Mouse (Mus musculus): Measurements from ENCODE around the gene Lrp1. TPM values are rescaled to one million over a fixed set of nuclear protein-coding genes. Genes with fewer than 3 reads are reported as not detected.

Gene Lrp1
- polyA plus RNA-seq, 1 experiment, result 99.2 TPM

DNA sequence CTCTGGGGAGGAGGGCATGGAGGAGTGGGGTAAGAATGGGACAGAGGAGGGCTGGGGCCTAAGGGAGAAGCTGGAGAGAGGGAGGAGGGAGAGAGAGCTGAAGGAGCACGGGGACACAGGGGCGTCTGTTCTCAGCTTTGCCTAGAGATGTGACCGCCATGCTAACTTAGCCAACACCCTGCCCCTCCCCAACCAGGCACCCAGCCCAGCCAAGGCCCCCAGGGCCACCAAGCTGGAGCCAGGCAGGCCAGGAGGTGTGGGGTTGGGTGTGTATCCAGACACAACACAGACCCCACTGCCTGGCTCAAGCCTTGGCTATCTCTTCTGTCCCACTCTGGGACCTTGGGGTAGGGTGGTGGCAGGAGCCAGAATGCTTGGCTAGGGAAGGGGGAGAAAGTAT lies 5.4 kb downstream of the Lrp1 start:
- DNase-seq (ENCODE audit: low read depth), result no peak

DNA sequence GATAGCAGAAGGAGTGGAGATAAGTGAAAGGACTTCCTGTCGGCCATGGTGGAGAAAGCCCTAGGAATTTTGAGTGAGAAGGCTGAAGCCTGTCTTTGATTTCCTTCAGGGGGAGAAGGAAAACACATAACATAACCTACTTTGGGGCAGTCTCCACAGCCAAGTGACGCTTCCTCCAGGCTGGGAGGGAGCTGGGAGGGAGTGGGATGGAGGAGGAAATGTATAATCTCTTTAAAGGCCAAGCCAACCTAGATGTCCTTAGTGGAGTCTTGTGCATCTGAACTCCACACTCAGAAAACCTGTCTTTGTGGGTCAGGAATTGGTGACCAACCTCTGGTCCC lies 5.9 kb downstream of the Lrp1 start:
- DNase-seq (ENCODE audit: low read depth), result no peak

GRCm38 (mm10) chr10:127614236-127615033 lies 6.5 kb downstream of the Lrp1 start:
- no peak for DNase-seq (ENCODE audit: low read depth)

DNA sequence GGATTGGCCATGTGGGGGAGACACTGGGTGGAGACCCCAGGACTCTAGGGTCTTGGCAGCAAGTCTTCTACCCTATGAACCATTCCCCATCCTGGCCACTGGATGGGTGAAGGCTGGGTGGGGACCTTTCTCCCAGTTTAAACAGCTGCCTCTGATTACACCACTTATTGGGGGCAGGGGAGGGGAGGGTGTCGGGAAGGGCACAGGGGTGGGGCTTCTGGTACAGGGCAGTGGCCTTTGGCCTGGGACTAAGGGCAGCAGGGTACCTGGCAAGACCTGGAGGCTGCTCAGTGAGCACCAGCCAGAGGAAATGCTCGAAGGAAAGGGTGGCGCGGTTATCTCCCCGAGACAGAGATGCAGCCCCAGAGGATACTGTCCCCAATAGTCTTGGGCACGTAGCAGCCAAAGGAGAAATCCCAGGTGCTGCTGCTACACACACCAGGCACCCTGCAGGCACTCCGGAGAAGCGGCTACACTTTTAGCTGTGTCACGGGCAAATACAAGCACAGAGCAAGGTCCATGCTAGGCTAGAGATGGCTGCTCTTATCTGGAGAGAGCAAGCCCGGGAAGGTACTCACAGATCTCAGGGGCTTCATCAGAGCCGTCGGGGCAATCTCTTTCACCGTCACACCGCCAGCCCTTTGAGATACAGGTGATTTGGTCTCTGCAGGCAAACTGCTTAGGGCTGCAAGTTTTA lies 8.7 kb downstream of the Lrp1 start:
- DNase-seq (ENCODE audit: low read depth), result no peak

DNA sequence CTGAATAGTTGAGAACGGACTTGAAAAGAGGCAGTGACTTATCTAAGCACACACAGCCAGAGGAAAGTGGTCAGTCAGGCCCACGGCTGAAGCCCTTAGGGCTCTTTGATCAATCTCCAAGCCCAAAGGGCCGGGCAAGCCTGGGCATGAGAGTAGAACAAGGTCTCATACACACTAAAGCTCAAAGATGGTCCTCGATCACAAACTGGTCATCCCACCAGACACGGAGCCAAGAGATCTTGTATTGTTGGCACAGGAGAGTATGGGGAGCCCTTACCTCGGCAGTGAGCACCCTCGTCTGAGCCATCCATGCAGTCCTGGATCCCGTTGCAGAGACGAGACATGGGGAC lies 10.9 kb downstream of the Lrp1 start:
- no peak for DNase-seq (ENCODE audit: low read depth)

- no peak for DNase-seq (ENCODE audit: low read depth)
Observed at GRCm38 (mm10) chr10:127609415-127610065, 11.4 kb downstream of the Lrp1 start.

- DNase-seq (ENCODE audit: low read depth), result no peak
Observed at GRCm38 (mm10) chr10:127607059-127607458, 13.9 kb downstream of the Lrp1 start.

GRCm38 (mm10) chr10:127605756-127606155 lies 15.2 kb downstream of the Lrp1 start:
- no peak for DNase-seq (ENCODE audit: low read depth)

- no peak for DNase-seq (ENCODE audit: low read depth)
Observed at GRCm38 (mm10) chr10:127605251-127605547, 15.7 kb downstream of the Lrp1 start.

DNA sequence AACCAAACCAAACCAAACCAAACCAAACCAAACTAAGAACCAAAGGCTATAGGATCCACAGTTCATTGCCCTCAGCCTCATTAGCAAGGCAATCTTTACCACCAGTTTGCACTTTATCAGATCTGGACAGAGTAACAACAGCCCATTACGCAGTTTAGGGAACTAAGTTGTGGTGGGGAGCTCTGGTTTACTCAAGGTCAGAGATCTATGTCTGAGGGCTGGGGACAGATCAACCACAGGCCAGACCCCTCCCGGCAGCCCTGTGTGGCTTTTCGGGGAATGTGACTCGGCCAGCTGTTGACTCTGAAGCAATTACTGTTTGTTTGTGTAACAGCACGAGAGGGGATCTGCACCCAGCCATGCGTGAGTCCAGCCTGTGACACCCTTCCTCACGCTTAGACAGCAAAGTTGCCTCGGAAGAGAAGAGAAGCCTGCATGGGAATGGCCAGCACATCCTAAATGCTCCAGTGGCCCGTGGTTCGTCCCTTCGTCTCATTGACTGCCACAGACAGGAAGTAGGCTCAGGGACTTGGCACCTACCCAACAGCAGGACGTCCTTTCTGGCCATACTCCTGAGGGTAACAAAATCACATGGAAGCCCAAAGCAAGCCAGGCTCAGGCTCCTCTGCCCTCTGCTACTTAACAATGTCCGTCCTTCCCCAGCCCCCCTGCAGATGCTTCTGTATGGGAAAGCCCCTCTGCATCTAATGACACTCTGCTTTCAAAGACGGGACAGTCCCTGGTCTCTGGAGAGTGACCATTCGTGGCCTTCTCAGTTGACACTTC lies 16.3 kb downstream of the Lrp1 start:
- DNase-seq (ENCODE audit: low read depth), result no peak

DNA sequence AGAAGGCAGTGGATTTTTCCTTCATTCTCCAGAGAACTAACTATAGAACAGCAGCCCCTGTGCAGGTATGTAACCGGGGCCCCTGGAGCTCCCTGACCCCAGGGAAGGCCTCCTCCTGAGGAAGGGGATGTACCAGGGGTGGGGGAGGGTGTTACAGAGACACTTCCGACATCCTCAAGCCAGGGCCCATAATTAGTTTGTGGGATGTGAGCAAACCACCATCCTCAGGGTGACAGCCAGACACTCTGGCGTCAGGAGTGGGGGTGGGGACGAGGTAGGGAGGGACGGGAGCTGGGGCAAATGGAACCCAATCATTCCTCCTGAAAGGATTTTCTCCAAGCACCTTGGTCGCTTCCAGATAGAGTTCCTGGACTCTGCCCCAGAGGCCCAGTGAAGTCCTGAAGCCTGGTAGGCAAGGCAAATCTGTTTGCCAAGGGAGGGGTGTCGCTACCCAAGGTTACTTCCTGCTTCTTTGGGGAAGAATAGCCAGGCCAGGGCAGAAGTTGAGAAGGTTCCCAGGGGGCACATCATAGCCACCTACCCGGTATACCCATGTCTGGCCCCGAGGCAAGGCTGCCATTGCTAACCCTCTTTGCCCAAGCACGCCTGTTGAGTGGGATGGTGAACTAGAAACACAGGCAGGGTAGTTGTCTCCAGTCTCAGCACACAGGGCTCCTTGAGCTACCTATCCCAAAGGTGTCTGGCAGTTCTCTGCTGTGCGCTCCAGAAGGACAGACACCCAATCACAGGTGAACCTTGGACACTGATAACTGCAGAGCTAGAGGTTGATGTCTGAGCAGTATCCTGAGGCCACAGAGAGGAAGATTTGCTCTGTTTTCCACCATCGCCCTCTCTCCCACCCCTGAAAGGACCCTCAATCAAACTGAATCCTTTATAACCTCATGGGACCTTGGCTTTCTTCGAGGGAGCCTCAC lies 17.2 kb downstream of the Lrp1 start:
- DNase-seq (ENCODE audit: low read depth), result no peak

DNA sequence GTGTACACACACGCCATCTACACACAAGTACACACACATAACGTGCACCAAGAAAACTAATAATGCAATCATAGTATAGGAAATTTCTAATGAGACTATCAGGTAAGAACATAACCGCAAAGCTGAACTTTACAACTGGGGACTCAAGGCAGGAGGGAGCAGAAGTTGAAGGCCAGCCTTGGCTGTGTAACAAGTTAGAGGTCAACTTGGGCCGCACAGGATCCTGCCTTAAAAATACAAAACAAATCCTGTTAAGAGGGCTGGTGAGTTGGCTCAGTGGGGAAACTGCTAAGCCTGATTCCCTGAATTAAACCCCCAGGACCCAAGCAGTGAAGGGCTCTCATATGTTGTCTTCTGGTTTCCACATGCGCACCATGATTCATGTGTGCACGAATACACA lies 18.8 kb downstream of the Lrp1 start:
- no peak for DNase-seq (ENCODE audit: low read depth)

- DNase-seq (ENCODE audit: low read depth), result no peak
Observed at GRCm38 (mm10) chr10:127599779-127600541, 21.0 kb downstream of the Lrp1 start.

DNA sequence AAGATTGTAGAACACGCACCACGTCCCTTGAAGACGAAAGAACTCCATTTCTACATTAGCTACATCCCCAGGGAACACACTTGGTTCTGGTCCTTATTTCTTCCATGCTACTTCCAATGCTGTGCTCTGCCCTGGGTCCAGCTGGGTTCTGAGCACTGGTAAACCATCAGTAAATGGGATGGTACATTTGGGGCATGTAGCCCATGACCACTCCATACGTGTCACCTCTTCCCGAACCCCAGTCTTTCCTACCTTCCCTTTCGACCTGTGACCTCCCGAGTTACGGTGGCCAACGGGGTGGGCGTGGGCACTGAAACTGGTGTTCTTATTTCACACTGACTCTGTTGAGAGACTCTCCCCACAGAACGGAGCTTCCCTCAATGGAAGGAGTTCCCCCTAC lies 21.7 kb downstream of the Lrp1 start:
- DNase-seq (ENCODE audit: low read depth), result no peak

- DNase-seq (ENCODE audit: low read depth), result no peak
Observed at GRCm38 (mm10) chr10:127598607-127599006, 22.3 kb downstream of the Lrp1 start.

- DNase-seq (ENCODE audit: low read depth), result no peak
Observed at GRCm38 (mm10) chr10:127597311-127597901, 23.5 kb downstream of the Lrp1 start.

GRCm38 (mm10) chr10:127596321-127596941 lies 24.5 kb downstream of the Lrp1 start:
- no peak for DNase-seq (ENCODE audit: low read depth)

DNA sequence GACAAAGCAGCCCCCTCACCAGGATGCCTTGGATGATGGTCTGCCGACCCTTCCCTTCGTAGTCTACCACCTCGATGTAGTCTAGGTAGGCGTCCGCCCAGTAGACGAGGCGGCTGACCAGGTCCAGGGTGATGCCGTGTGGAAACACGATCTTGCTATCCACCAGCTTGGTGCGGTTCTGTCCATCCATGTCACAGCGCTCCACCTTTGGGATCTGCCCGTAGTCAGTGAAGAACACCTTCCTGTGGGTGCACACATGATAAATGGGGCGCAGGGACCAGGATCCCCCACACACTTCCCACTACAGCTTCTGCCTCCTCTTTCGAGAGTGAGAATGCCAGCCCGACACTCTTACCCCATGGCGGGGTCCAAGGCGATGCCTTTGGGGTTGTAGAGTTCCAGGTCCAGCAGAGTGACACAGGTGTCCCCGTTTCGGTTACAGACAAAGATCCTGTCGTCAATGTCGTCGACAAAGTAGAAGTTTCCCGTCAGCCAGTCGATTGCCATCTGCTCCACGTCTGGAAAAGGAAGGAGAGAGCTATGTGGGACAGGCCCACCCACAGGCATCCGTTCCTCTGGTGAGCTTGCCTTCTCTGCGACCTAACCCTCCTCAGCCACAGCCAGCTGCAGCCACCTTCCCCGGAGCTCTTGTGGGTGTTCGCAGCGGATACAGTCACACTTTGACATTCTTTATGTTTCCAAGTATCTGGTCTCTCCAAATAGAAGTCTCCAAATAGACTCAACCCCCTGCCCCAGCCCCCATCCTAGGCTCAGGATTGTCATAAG lies 25.8 kb downstream of the Lrp1 start:
- no peak for DNase-seq (ENCODE audit: low read depth)

- no peak for DNase-seq (ENCODE audit: low read depth)
Observed at GRCm38 (mm10) chr10:127594405-127594804, 26.5 kb downstream of the Lrp1 start.
